Mouse (Mus musculus) heart, adult 2 months (tissue): Measurements from ENCODE around the gene Tmem145.

Source experiments
- CTCF ChIP-seq: fragments of 200-600 bp; IDR thresholded peaks from 2 replicates; pipeline ENCODE4 v1.8.1; 2022; ENCODE audit warnings: antibody characterized with exemption, mild to moderate bottlenecking, moderate library complexity
- EP300 ChIP-seq: fragments of 200-500 bp; IDR thresholded peaks from 2 replicates; pipeline ENCODE4 v1.6.1; 2011; ENCODE audit warnings: low read depth, low read length, control low read depth; ENCODE audit not compliant: insufficient read depth
- POLR2A ChIP-seq: fragments of 200-500 bp; IDR thresholded peaks from 2 replicates; pipeline ENCODE4 v1.6.1; 2011; ENCODE audit warnings: mild to moderate bottlenecking, low read depth, low read length, control low read depth; ENCODE audit not compliant: insufficient read depth

- TF ChIP-seq EP300 (no peak), POLR2A (no peak), CTCF (no peak)
These were observed 27.9 kb upstream of the Tmem145 start for GRCm38 (mm10) chr7:25277998-25278340.
